Mouse (Mus musculus) erythroblast, embryonic 14.5 days (primary cell): ENCODE data around the gene Prkcg.

Source experiments
- GATA1 ChIP-seq: IDR thresholded peaks from 2 replicates; pipeline ENCODE4 v1.6.1; 2012; ENCODE audit warnings: low read length, inconsistent platforms, mixed read lengths
- TAL1 ChIP-seq: IDR thresholded peaks from 3 replicates; pipeline ENCODE4 v1.6.1; 2012; ENCODE audit warnings: low read length, inconsistent platforms, mixed read lengths

DNA sequence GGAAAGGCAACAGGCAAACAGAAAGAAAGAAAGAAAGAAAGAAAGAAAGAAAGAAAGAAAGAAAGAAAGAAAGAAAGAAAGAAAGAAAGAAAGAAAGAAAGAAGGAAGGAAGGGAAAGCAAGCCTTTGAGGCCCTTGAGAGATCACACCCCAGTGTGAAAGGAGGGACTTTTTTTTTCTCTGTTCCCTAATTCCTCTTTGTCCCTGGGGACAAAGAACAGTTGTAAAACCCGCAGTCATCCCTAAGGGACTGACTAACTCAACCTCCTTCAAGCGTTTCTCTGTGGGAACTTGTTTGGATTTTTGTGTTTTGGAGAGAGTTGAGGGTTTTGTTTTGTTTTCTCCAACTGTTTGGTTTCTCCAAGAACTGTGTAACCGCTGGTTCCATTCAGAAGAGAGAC lies 20.7 kb upstream of the Prkcg start:
- no peak for TF ChIP-seq TAL1
- TF ChIP-seq GATA1, result no peak
